Comparison of ENCODE assay signal across 23 mouse cellular contexts in genomic region chr1:60074935-60075334, GRCm38 (mm10). TPM values are rescaled to one million over a fixed set of nuclear protein-coding genes. Genes with fewer than 3 reads are reported as not detected.
DNase-seq lines count a peak whose midpoint lies in the region; ATAC-seq and TF ChIP-seq lines count a peak whose summit lies in the region.
"Had no signal": no experiment of that assay in that cellular context is flagged by ENCODE, and none has a peak within 500 bp of the region (broad histone marks: within the 10 kb centered on the region; RNA-seq: fewer than 3 reads in every experiment).

No protein-coding gene starts in this region.

- 71% methylated on average over 2 of the region's 2 CpGs for WGBS in hindbrain, embryonic 11.5 days

- no peak for TF ChIP-seq CTCF in brain, embryonic 14.5 days (IDR thresholded peaks at IDR 0.05; ENCODE audit: borderline replicate concordance, extremely low read depth, insufficient read depth, insufficient read length)

- H3K9ac ChIP-seq in hindbrain, embryonic 11.5 days (ENCODE audit: low read depth, low read length) = no peak overlapping the region
- H3K9ac ChIP-seq: embryonic facial prominence, embryonic 15.5 days; hindbrain, embryonic 15.5 days; liver, postnatal 0 days had no signal

- H3K4me2 ChIP-seq in hindbrain, embryonic 11.5 days (replicated peaks; ENCODE audit: low read depth, low read length) = no peak overlapping the region
- H3K4me2 ChIP-seq: embryonic facial prominence, embryonic 15.5 days; hindbrain, embryonic 15.5 days; liver, embryonic 11.5 days had no signal

- H3K27me3 ChIP-seq in hindbrain, embryonic 11.5 days (ENCODE audit: control insufficient read depth, insufficient read depth, low read length) = no peaks in the 10 kb centered on the region
- H3K27me3 ChIP-seq: embryonic facial prominence, embryonic 15.5 days; hindbrain, embryonic 15.5 days; Patski had no signal

- no peak overlapping the region for H3K27ac ChIP-seq in hindbrain, embryonic 11.5 days (ENCODE audit: low read depth, low read length)
- H3K27ac ChIP-seq: embryonic facial prominence, embryonic 15.5 days; hindbrain, embryonic 15.5 days; midbrain, embryonic 10.5 days; stomach, postnatal 0 days had no signal

- H3K4me1 ChIP-seq in hindbrain, embryonic 11.5 days (replicated peaks; ENCODE audit: control insufficient read depth, insufficient read depth, low read length) = no peaks in the 10 kb centered on the region
- H3K4me1 ChIP-seq: embryonic facial prominence, embryonic 15.5 days; hindbrain, embryonic 15.5 days; midbrain, embryonic 10.5 days had no signal

- DNase-seq in CD4-positive helper T cell, adult 2 months (ENCODE audit: low read depth, low spot score) = peak; percentile 74
- peak; percentile 35 for DNase-seq in CD4-positive, CD25-positive, alpha-beta regulatory T cell, adult 2 months (ENCODE audit: low read depth, low spot score)
- peak; percentile 3 for DNase-seq in brain, embryonic 14.5 days (ENCODE audit: low read depth)
- DNase-seq in thymus, postnatal 10 days (ENCODE audit: low spot score in 2 of 2) = peak; percentile 51 to 58
- no peak for DNase-seq in liver
- no peak for DNase-seq in lung, postnatal 4 days
- no peak for DNase-seq in hindbrain, embryonic 11.5 days (ENCODE audit: low spot score)
- DNase-seq: adrenal gland, adult 8-10 months; cerebellum, adult 9-10 months; gastrocnemius, postnatal 25 days; heart, postnatal 4 days; kidney, adult 9 months; kidney, postnatal 4 days; liver, postnatal 0 days had no signal

- no peak for ATAC-seq in hindbrain, embryonic 11.5 days (ENCODE audit: low FRiP score)
- ATAC-seq: forebrain, embryonic 14.5 days; intestine, embryonic 16.5 days; liver, postnatal 0 days; lung, postnatal 0 days; Patski had no signal

- H3K36me3 ChIP-seq in hindbrain, embryonic 11.5 days (ENCODE audit: control insufficient read depth, insufficient read depth, low read length) = no peaks in the 10 kb centered on the region

- no peak for TF ChIP-seq POLR2A in brain, embryonic 14.5 days (IDR thresholded peaks at IDR 0.05; ENCODE audit: borderline replicate concordance, extremely low read depth, insufficient read depth, insufficient read length, poor library complexity, severe bottlenecking)

- H3K4me3 ChIP-seq in hindbrain, embryonic 11.5 days (ENCODE audit: low read depth, low read length) = no peak overlapping the region
- H3K4me3 ChIP-seq: embryonic facial prominence, embryonic 15.5 days; hindbrain, embryonic 15.5 days; midbrain, embryonic 10.5 days had no signal

- no peaks in the 10 kb centered on the region for H3K9me3 ChIP-seq in hindbrain, embryonic 11.5 days (ENCODE audit: control insufficient read depth, low read length)
- H3K9me3 ChIP-seq: embryonic facial prominence, embryonic 15.5 days; hindbrain, embryonic 15.5 days; midbrain, embryonic 10.5 days had no signal

RNA-seq across cellular contexts. Expression of gene Carf, which starts 23.1 kb away (rescaled TPM):
- polyA plus RNA-seq in brain, embryonic 14.5 days (2012; rRNA removed) = 7.1 and 8.3 TPM in 2 replicates
- polyA plus RNA-seq in hindbrain, embryonic 11.5 days (2014; fragmentation: Nextera tagmentation; extraction: Ambion mirVana) = 5.7 and 5.9 TPM in 2 replicates

RNA-seq across cellular contexts. Expression of gene Wdr12, which starts 23.5 kb away (rescaled TPM):
- 18.5 and 19.0 TPM in 2 replicates for polyA plus RNA-seq in brain, embryonic 14.5 days (2012; rRNA removed)
- 50.2 and 50.7 TPM in 2 replicates for polyA plus RNA-seq in hindbrain, embryonic 11.5 days (2014; fragmentation: Nextera tagmentation; extraction: Ambion mirVana)

RNA-seq across cellular contexts. Expression of gene Ica1l, which starts 32.0 kb away (rescaled TPM):
- polyA plus RNA-seq in brain, embryonic 14.5 days (2012; rRNA removed) = 19.7 and 27.7 TPM in 2 replicates
- 4.2 and 4.5 TPM in 2 replicates for polyA plus RNA-seq in hindbrain, embryonic 11.5 days (2014; fragmentation: Nextera tagmentation; extraction: Ambion mirVana)

Comparison
In these comparisons a context has a peak if more than half of its experiments do, and no peak if none do; other contexts are left out.
1. DNase-seq: peak in CD4-positive helper T cell, adult 2 months (single experiment), CD4-positive, CD25-positive, alpha-beta regulatory T cell, adult 2 months (single experiment), brain, embryonic 14.5 days (single experiment) and thymus, postnatal 10 days (2 of 2); none in liver (single experiment), lung, postnatal 4 days (0 of 2) and hindbrain, embryonic 11.5 days (single experiment).